Mouse (Mus musculus): ENCODE data around the gene Dab1. TPM values are rescaled to one million over a fixed set of nuclear protein-coding genes. Genes with fewer than 3 reads are reported as not detected.

The Dab1 gene
- polyA plus RNA-seq, 1 experiment from 2014 or later = 0.39 TPM

DNA sequence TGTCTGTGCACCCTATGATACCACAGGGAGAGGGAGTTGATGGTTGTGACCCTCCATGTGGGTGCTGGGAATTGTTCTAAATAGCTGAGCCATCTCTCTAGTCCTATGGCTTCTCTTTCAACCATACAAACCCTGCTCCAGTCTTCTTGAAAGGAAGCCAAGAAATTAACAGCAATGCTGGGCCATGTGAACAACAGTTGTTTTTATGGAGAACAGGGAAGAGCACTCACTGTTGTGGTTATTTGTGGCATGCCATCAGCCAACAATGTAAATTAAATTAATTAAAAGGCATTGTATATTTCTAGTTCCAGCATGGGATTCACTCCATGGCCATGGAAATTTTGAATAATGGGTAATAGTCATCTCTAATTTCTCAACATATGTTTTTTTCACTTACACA, 492.5 kb downstream of the Dab1 start:
- no peaks in the 10 kb centered on the region for H3K36me3 ChIP-seq (ENCODE audit: insufficient read depth, low read length)
- no peak overlapping the region for H3K9ac ChIP-seq (replicated peaks; ENCODE audit: low read depth)
- H3K9me3 ChIP-seq (ENCODE audit: low read length) = no peaks in the 10 kb centered on the region
- no peak overlapping the region for H3K4me3 ChIP-seq (ENCODE audit: low read depth, low read length)
- no peaks in the 10 kb centered on the region for H3K27me3 ChIP-seq (replicated peaks; ENCODE audit: insufficient read depth, low read length)
- no peak for DNase-seq (ENCODE audit: low spot score)
- H3K4me2 ChIP-seq (replicated peaks; ENCODE audit: low read depth, low read length) = no peak overlapping the region
- H3K4me1 ChIP-seq (ENCODE audit: insufficient read depth, low read depth, low read length) = no peaks in the 10 kb centered on the region
- no peak for TF ChIP-seq EP300 (IDR thresholded peaks at IDR 0.05)
- no peak for TF ChIP-seq CTCF (IDR thresholded peaks at IDR 0.05)
- no peak overlapping the region for H3K27ac ChIP-seq (ENCODE audit: low read length)
- no peak for ATAC-seq

DNA sequence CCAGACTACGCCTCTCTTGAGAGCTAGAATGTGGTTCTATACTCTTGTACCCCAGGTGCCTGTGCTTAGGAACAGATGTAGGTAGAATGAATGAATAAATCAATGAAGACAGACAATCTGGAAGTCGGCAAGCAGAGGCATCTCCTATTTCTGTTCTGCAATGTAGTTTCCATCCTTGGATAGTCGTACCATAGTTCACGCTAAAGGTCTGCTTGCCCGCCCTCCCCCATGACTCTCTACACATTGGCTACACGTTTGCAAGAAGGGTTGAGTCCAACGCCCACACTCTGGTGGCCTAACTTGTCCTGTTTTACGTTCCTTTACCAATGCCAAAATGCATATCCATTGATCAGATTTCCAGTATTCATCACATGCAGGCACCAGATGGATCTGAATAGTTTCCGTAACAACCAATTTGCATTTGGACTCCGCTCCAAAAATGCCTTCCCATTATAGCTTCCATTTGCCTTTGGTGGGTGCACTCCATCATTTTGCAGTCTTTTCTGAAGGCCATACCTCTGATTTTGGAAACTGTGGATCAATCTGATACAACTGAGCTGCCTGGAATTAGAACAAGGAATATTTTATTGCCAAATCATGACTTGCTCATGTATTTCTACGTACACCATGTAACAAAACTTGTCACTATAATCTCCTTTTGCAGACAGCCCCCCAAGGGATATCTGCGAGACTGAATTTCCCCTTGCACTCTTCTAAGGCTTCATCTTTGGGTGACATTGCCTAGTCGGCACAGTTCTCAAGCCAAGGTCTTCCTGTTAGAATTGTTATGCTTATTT, 494.2 kb downstream of the Dab1 start:
- no peaks in the 10 kb centered on the region for H3K36me3 ChIP-seq (ENCODE audit: insufficient read depth, low read length)
- H3K4me3 ChIP-seq (ENCODE audit: low read depth, low read length) = no peak overlapping the region
- DNase-seq (ENCODE audit: low spot score) (no peak), ATAC-seq (no peak)
- H3K27me3 ChIP-seq (replicated peaks; ENCODE audit: insufficient read depth, low read length) = no peaks in the 10 kb centered on the region
- no peak for TF ChIP-seq EP300 (IDR thresholded peaks at IDR 0.05)
- no peak for TF ChIP-seq CTCF (IDR thresholded peaks at IDR 0.05)
- WGBS = 86% methylated on average over 13 of the region's 13 CpGs
- no peak overlapping the region for H3K9ac ChIP-seq (replicated peaks; ENCODE audit: low read depth)
- H3K27ac ChIP-seq (ENCODE audit: low read length) = no peak overlapping the region
- H3K4me1 ChIP-seq (ENCODE audit: insufficient read depth, low read depth, low read length) = no peaks in the 10 kb centered on the region
- H3K4me2 ChIP-seq (replicated peaks; ENCODE audit: low read depth, low read length) = no peak overlapping the region
- H3K9me3 ChIP-seq (ENCODE audit: low read length) = no peaks in the 10 kb centered on the region

- ATAC-seq (no peak), DNase-seq (ENCODE audit: low spot score) (no peak)
- Histone ChIP-seq H3K4me2 (replicated peaks; ENCODE audit: low read depth, low read length) (no peak overlapping the region), H3K9ac (replicated peaks; ENCODE audit: low read depth) (no peak overlapping the region), H3K36me3 (ENCODE audit: insufficient read depth, low read length) (no peaks in the 10 kb centered on the region), H3K27ac (ENCODE audit: low read length) (no peak overlapping the region), H3K4me1 (ENCODE audit: insufficient read depth, low read depth, low read length) (no peaks in the 10 kb centered on the region), H3K27me3 (replicated peaks; ENCODE audit: insufficient read depth, low read length) (no peaks in the 10 kb centered on the region), H3K9me3 (ENCODE audit: low read length) (no peaks in the 10 kb centered on the region), H3K4me3 (ENCODE audit: low read depth, low read length) (no peak overlapping the region)
- WGBS = 74% methylated on average over 6 of the region's 6 CpGs
- no peak for TF ChIP-seq CTCF (IDR thresholded peaks at IDR 0.05)
These were observed 494.8 kb downstream of the Dab1 start for GRCm38 (mm10) chr4:104114006-104114361.

GRCm38 (mm10) chr4:104120108-104120507, 500.9 kb downstream of the Dab1 start:
- no peak overlapping the region for H3K4me2 ChIP-seq (replicated peaks; ENCODE audit: low read depth, low read length)
- ATAC-seq (no peak), DNase-seq (ENCODE audit: low spot score) (no peak)
- no peak overlapping the region for H3K9ac ChIP-seq (replicated peaks; ENCODE audit: low read depth)
- no peaks in the 10 kb centered on the region for H3K9me3 ChIP-seq (ENCODE audit: low read length)
- no peaks in the 10 kb centered on the region for H3K4me1 ChIP-seq (ENCODE audit: insufficient read depth, low read depth, low read length)
- WGBS = 81% methylated on average over 4 of the region's 4 CpGs
- H3K27ac ChIP-seq (ENCODE audit: low read length) = no peak overlapping the region
- H3K36me3 ChIP-seq (ENCODE audit: insufficient read depth, low read length) = no peaks in the 10 kb centered on the region
- H3K27me3 ChIP-seq (replicated peaks; ENCODE audit: insufficient read depth, low read length) = no peaks in the 10 kb centered on the region
- H3K4me3 ChIP-seq (ENCODE audit: low read depth, low read length) = no peak overlapping the region
- TF ChIP-seq CTCF (IDR thresholded peaks at IDR 0.05) (no peak), EP300 (IDR thresholded peaks at IDR 0.05) (no peak)

- Histone ChIP-seq H3K4me2 (replicated peaks; ENCODE audit: low read depth, low read length) (no peak overlapping the region), H3K4me3 (ENCODE audit: low read depth, low read length) (no peak overlapping the region), H3K36me3 (ENCODE audit: insufficient read depth, low read length) (no peaks in the 10 kb centered on the region), H3K27ac (ENCODE audit: low read length) (no peak overlapping the region), H3K9ac (replicated peaks; ENCODE audit: low read depth) (no peak overlapping the region), H3K4me1 (ENCODE audit: insufficient read depth, low read depth, low read length) (no peaks in the 10 kb centered on the region), H3K27me3 (replicated peaks; ENCODE audit: insufficient read depth, low read length) (no peaks in the 10 kb centered on the region), H3K9me3 (ENCODE audit: low read length) (no peaks in the 10 kb centered on the region)
- DNase-seq (ENCODE audit: low spot score) (peak; percentile 9), ATAC-seq (no peak)
- WGBS = 52% methylated on average over 5 of the region's 5 CpGs
- no peak for TF ChIP-seq EP300 (IDR thresholded peaks at IDR 0.05)
- TF ChIP-seq CTCF (IDR thresholded peaks at IDR 0.05) = no peak
These were observed 502.8 kb downstream of the Dab1 start for GRCm38 (mm10) chr4:104121959-104122358.

DNA sequence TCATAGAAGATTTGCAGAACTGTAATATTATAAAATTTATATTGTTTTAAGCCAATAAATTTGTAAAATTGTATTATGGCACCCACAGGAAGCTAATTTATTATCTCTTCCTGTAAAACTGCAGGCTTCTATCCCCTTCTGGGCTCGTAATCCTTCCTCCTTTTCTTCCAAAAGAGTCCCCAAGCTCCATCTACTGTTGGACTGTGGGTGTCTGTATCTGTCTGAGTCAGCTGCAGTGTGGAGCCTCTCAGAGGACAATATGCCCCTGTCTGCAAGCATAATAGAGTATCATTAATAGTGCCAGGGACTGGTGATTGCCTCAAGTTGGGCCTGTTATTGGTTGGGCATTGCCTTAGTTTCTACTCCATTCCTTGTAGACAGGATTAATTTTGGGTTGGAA, 503.2 kb downstream of the Dab1 start:
- Histone ChIP-seq H3K36me3 (ENCODE audit: insufficient read depth, low read length) (no peaks in the 10 kb centered on the region), H3K27me3 (replicated peaks; ENCODE audit: insufficient read depth, low read length) (no peaks in the 10 kb centered on the region), H3K4me2 (replicated peaks; ENCODE audit: low read depth, low read length) (no peak overlapping the region), H3K27ac (ENCODE audit: low read length) (no peak overlapping the region), H3K4me1 (ENCODE audit: insufficient read depth, low read depth, low read length) (no peaks in the 10 kb centered on the region), H3K9ac (replicated peaks; ENCODE audit: low read depth) (no peak overlapping the region), H3K4me3 (ENCODE audit: low read depth, low read length) (no peak overlapping the region), H3K9me3 (ENCODE audit: low read length) (no peaks in the 10 kb centered on the region)
- WGBS = 60% methylated on average over 1 of the region's 1 CpGs
- ATAC-seq (no peak), DNase-seq (ENCODE audit: low spot score) (no peak)
- no peak for TF ChIP-seq CTCF (IDR thresholded peaks at IDR 0.05)
- no peak for TF ChIP-seq EP300 (IDR thresholded peaks at IDR 0.05)

GRCm38 (mm10) chr4:104153637-104154036, 534.5 kb downstream of the Dab1 start:
- H3K4me1 ChIP-seq (ENCODE audit: insufficient read depth, low read depth, low read length) = no peaks in the 10 kb centered on the region
- no peaks in the 10 kb centered on the region for H3K36me3 ChIP-seq (ENCODE audit: insufficient read depth, low read length)
- H3K9me3 ChIP-seq (ENCODE audit: low read length) = no peaks in the 10 kb centered on the region
- H3K4me3 ChIP-seq (ENCODE audit: low read depth, low read length) = no peak overlapping the region
- H3K9ac ChIP-seq (replicated peaks; ENCODE audit: low read depth) = no peak overlapping the region
- H3K27me3 ChIP-seq (replicated peaks; ENCODE audit: insufficient read depth, low read length) = no peaks in the 10 kb centered on the region
- DNase-seq (ENCODE audit: low spot score) (no peak), ATAC-seq (no peak)
- no peak for TF ChIP-seq CTCF (IDR thresholded peaks at IDR 0.05)
- TF ChIP-seq EP300 (IDR thresholded peaks at IDR 0.05) = no peak
- H3K27ac ChIP-seq (ENCODE audit: low read length) = no peak overlapping the region
- no peak overlapping the region for H3K4me2 ChIP-seq (replicated peaks; ENCODE audit: low read depth, low read length)
